Mouse (Mus musculus) bone marrow macrophage, adult 2 months (primary cell): ENCODE measurements at regions not wholly inside any gene's neighbourhood (a gene's known extent, or its start where the extent isn't known, plus 50 kb on each side); places are given as distances from the start of the nearest gene placed in this dataset.

Source experiments
- CTCF ChIP-seq: IDR thresholded peaks from 2 replicates; pipeline ENCODE4 v1.5.1; 2012; ENCODE audit warnings: low read depth, mild to moderate bottlenecking, low read length, moderate library complexity
- POLR2A ChIP-seq: IDR thresholded peaks from 2 replicates; pipeline ENCODE4 v1.6.1; 2012; ENCODE audit warnings: mild to moderate bottlenecking, low read depth, low read length, borderline replicate concordance

DNA sequence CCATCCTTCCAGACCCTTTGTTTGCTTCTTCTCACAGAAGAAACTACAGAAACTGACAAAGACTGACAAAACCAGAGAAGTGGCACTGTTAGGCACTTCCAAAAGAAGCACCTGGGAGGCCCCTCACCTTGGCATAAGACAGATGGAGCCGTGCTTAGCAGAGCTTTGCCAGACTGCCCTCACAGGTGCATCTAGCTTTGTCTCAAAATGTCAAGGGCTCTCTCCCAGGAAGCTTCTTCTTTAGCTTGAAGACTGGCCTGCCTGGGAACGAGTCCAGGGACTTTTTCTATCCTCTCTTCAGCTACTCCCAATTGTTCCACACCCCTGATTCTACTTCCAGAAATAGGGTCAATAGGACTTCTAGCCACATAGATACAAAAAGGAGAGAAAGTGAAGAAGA, 219.4 kb downstream of the Dad1 start:
- no peak for TF ChIP-seq CTCF
- TF ChIP-seq POLR2A = no peak
